Mouse (Mus musculus): ENCODE measurements around the gene Rufy2. TPM values are rescaled to one million over a fixed set of nuclear protein-coding genes. Genes with fewer than 3 reads are reported as not detected.

Gene Rufy2
- polyA plus RNA-seq, 1 experiment from 2014 or later: 65.5 TPM

DNA sequence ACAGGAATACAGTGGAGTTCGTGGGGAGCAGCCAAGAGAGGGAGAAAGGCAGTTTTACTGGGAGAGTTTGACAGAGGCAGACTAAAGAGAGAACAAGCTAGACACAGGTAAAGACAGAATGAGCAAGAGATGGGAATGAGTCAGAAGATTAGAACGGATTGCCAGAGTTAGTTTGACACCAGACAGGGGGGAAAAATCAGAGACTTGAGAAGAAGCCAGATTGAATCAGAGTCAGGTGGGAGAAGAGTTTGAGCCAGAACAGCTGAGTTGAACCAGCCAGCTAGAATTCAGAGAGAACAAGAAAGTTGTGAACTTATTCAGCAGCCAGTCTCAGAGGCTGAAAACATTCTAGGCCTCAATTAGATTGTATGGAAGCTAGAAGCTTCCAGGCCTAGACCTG, 79.8 kb downstream of the Rufy2 start, which contains the start of gene Pbld1:
TSS of gene Pbld1 (plus strand) at position 301 of the 400 bp plus-strand sequence.
- ATAC-seq (replicated peaks): no peak
- Histone ChIP-seq H3K27me3 (replicated peaks) (no peaks in the 10 kb centered on the region), H3K4me3 (no peak within 1 kb of the TSS), H3K9me3 (no peaks in the 10 kb centered on the region), H3K27ac (no peak within 1 kb of the TSS), H3K9ac (no peak within 1 kb of the TSS), H3K4me1 (no peaks in the 10 kb centered on the region), H3K4me2 (no peak within 1 kb of the TSS), H3K36me3 (replicated peaks) (no peaks in the 10 kb centered on the region)
- 87% methylated on average over 2 of the region's 2 CpGs for WGBS

DNA sequence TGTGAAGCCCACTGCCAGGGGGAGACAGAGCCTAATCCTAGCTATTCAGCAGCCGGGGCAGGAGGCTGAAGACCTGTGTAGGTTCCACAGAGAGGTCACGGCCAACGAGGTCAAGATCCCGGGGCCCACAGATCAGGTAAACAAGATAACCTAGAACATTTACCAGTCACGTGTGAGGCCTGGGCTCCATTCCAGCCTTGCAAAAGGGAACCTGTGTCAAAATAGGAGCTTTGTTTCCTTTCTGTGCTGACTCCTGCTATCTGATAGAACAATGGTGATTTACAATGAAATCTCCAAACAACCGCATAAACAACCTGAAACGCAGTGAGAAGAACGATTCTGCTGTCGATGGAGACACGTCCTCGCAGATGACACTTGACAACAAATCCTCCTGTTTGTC, 80.4 kb downstream of the Rufy2 start:
- WGBS: 70% methylated on average over 11 of the region's 11 CpGs
- Histone ChIP-seq H3K4me1 (no peaks in the 10 kb centered on the region), H3K27me3 (replicated peaks) (no peaks in the 10 kb centered on the region), H3K9me3 (no peaks in the 10 kb centered on the region), H3K36me3 (replicated peaks) (no peaks in the 10 kb centered on the region), H3K4me3 (no peak overlapping the region), H3K4me2 (no peak overlapping the region), H3K9ac (no peak overlapping the region), H3K27ac (no peak overlapping the region)
- ATAC-seq (replicated peaks): no peak

DNA sequence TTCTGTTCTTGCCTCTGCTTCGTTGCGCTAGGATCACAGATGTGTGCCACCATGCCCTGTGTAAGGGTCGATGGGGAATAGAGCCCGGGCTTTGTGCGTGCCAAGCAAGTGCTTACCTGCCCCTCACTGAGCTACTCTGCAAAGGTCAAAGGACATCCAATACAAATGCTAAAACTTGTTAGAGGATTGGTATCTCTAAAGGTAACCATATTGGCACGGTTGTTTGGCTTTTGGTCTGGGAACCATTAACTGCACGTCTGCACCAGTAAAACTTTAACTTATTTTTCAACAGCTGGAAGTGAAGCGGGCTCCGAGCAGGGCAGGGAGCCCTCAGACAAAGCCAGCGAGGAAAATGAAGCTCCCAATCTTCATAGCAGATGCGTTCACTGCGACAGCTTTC, 81.2 kb downstream of the Rufy2 start:
- H3K27me3 ChIP-seq (replicated peaks): no peaks in the 10 kb centered on the region
- WGBS: 75% methylated on average over 12 of the region's 12 CpGs
- H3K36me3 ChIP-seq (replicated peaks): no peaks in the 10 kb centered on the region
- H3K4me2 ChIP-seq: no peak overlapping the region
- no peaks in the 10 kb centered on the region for H3K4me1 ChIP-seq
- no peak overlapping the region for H3K9ac ChIP-seq
- H3K27ac ChIP-seq: no peak overlapping the region
- H3K9me3 ChIP-seq: no peaks in the 10 kb centered on the region
- ATAC-seq (replicated peaks): no peak
- no peak overlapping the region for H3K4me3 ChIP-seq

GRCm38 (mm10) chr10:63062696-63063095, 82.7 kb downstream of the Rufy2 start:
- H3K27ac ChIP-seq: no peak overlapping the region
- H3K27me3 ChIP-seq (replicated peaks): no peaks in the 10 kb centered on the region
- H3K9me3 ChIP-seq: no peaks in the 10 kb centered on the region
- 98% methylated on average over 5 of the region's 5 CpGs for WGBS
- H3K9ac ChIP-seq: no peak overlapping the region
- no peaks in the 10 kb centered on the region for H3K36me3 ChIP-seq (replicated peaks)
- H3K4me1 ChIP-seq: no peaks in the 10 kb centered on the region
- no peak for ATAC-seq (replicated peaks)
- H3K4me2 ChIP-seq: no peak overlapping the region
- no peak overlapping the region for H3K4me3 ChIP-seq

DNA sequence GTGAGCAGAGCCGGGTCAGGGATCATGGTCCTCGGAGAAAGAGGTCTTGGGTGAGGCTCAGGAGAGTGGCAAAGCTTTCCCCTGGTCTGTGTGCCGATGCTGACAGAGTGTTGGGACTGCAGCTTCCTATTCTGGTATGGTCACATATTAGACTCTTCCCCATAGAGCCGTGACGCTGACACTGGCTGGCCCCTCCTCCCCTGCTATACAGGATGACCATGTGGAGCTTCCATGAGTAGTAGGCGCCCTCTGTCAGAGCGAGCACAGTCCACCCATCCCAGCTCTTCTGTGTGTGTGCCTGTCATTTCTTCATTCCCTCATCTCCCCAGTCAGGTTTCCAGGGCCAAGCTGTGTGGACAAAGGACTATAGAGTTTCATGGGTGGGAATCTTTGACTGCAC, 83.3 kb downstream of the Rufy2 start:
- no peaks in the 10 kb centered on the region for H3K27me3 ChIP-seq (replicated peaks)
- H3K4me2 ChIP-seq: no peak overlapping the region
- no peak overlapping the region for H3K4me3 ChIP-seq
- no peaks in the 10 kb centered on the region for H3K9me3 ChIP-seq
- no peak overlapping the region for H3K9ac ChIP-seq
- WGBS: 64% methylated on average over 7 of the region's 7 CpGs
- no peak for ATAC-seq (replicated peaks)
- H3K36me3 ChIP-seq (replicated peaks): no peaks in the 10 kb centered on the region
- no peak overlapping the region for H3K27ac ChIP-seq
- no peaks in the 10 kb centered on the region for H3K4me1 ChIP-seq

- ATAC-seq (replicated peaks): no peak
These were observed 84.5 kb downstream of the Rufy2 start for GRCm38 (mm10) chr10:63064516-63064915.

DNA sequence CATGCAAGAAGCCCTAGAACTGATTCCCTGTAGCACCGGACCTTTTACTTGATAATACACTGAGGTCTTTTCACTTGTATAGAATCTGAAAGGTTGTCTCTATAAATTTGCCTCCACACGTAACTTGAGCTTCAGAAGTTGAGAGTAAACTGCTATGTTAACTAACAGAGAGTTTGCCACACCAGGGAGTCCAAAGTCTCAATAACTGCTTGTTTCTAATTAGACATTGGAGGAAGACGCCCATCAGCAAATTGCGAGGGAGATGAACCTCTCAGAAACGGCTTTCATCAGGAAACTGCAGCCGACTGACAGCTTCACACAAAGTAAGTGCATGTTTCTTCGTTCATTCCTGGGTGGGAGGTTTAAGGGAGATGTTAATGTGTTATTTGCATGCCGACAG, 85.5 kb downstream of the Rufy2 start:
- no peaks in the 10 kb centered on the region for H3K27me3 ChIP-seq (replicated peaks)
- no peaks in the 10 kb centered on the region for H3K9me3 ChIP-seq
- WGBS: 55% methylated on average over 8 of the region's 8 CpGs
- peak; percentile 27; the same call in 1 of the 2 replicates for ATAC-seq (replicated peaks)
- no peak overlapping the region for H3K4me3 ChIP-seq
- no peaks in the 10 kb centered on the region for H3K36me3 ChIP-seq (replicated peaks)
- H3K27ac ChIP-seq: no peak overlapping the region
- H3K9ac ChIP-seq: no peak overlapping the region
- H3K4me2 ChIP-seq: no peak overlapping the region
- no peaks in the 10 kb centered on the region for H3K4me1 ChIP-seq

More at GRCm38 (mm10) chr10:63064516-63064915, 84.5 kb downstream of the Rufy2 start:
- Histone ChIP-seq H3K9me3 (no peaks in the 10 kb centered on the region), H3K36me3 (replicated peaks) (no peaks in the 10 kb centered on the region), H3K4me2 (no peak overlapping the region), H3K4me3 (no peak overlapping the region), H3K4me1 (no peaks in the 10 kb centered on the region), H3K27ac (no peak overlapping the region), H3K27me3 (replicated peaks) (no peaks in the 10 kb centered on the region), H3K9ac (no peak overlapping the region)
- 89% methylated on average over 9 of the region's 9 CpGs for WGBS

DNA sequence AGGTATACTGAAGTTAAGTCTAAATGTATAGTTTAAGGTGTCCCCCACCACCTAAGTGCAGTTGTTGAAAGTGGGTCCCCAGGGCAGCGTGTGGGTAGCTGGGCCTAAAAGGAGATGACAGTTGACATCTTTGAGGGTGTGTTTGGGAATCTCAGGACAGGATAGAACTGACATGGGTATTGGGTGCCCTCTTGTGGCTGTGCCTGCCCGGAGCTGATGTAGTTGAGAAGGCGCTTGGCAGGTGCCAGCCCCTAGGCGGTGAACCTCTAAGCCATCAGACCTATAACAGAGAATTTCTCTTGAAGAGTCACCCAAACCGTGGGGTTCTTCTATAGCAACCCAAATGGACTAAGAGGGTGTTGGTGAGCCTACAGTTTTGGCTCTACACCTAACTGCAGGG, 86.0 kb downstream of the Rufy2 start:
- 4% methylated on average over 5 of the region's 5 CpGs for WGBS
- Histone ChIP-seq H3K27me3 (replicated peaks) (no peaks in the 10 kb centered on the region), H3K27ac (no peak overlapping the region), H3K36me3 (replicated peaks) (no peaks in the 10 kb centered on the region), H3K9ac (no peak overlapping the region), H3K4me3 (no peak overlapping the region), H3K9me3 (no peaks in the 10 kb centered on the region), H3K4me2 (no peak overlapping the region), H3K4me1 (no peaks in the 10 kb centered on the region)
- peak; percentile 89 for ATAC-seq (replicated peaks)

Other genes starting within 250 kb of the Rufy2 start
- gene Ccar1, start 187.9 kb upstream of the Rufy2 start, polyA plus RNA-seq (2015; fragmentation: Nextera tagmentation; extraction: Ambion mirVana): 103 and 113 TPM in 2 replicates
- 41.8 and 43.0 TPM in 2 replicates for gene Tet1, start 71.2 kb upstream of the Rufy2 start, polyA plus RNA-seq (2015; fragmentation: Nextera tagmentation; extraction: Ambion mirVana)
- 13.9 and 14.3 TPM in 2 replicates for gene Slc25a16, start 59.6 kb upstream of the Rufy2 start, polyA plus RNA-seq (2015; fragmentation: Nextera tagmentation; extraction: Ambion mirVana)
- 4.4 and 4.8 TPM in 2 replicates for gene Dna2, start 33.2 kb upstream of the Rufy2 start, polyA plus RNA-seq (2015; fragmentation: Nextera tagmentation; extraction: Ambion mirVana)
- gene Hnrnph3, start 44.0 kb downstream of the Rufy2 start, polyA plus RNA-seq (2015; fragmentation: Nextera tagmentation; extraction: Ambion mirVana): 167 and 175 TPM in 2 replicates
- gene Pbld2, start 44.1 kb downstream of the Rufy2 start, polyA plus RNA-seq (2015; fragmentation: Nextera tagmentation; extraction: Ambion mirVana): 1.1 and 1.3 TPM in 2 replicates
- gene Pbld1, start 79.9 kb downstream of the Rufy2 start, polyA plus RNA-seq (2015; fragmentation: Nextera tagmentation; extraction: Ambion mirVana): 0.98 and 1.3 TPM in 2 replicates
- 2.2 and 2.6 TPM in 2 replicates for gene Atoh7, start 119.4 kb downstream of the Rufy2 start, polyA plus RNA-seq (2015; fragmentation: Nextera tagmentation; extraction: Ambion mirVana)
- 0.21 and 0.31 TPM in 2 replicates for gene Mypn, start 223.7 kb downstream of the Rufy2 start, polyA plus RNA-seq (2015; fragmentation: Nextera tagmentation; extraction: Ambion mirVana)

Data from midbrain, embryonic 15.5 days (tissue).